In genomic region chr15:96283141-96283540, GRCm38 (mm10) we compare ENCODE assay signal across 8 mouse cellular contexts. TPM values are rescaled to one million over a fixed set of nuclear protein-coding genes. Genes with fewer than 3 reads are reported as not detected.
A peak's percentile ranks its signal among the peaks of the same experiment; 100 is the strongest.
DNase-seq lines count a peak whose midpoint lies in the region; ATAC-seq and TF ChIP-seq lines count a peak whose summit lies in the region.

No protein-coding gene starts in this region.

- peak overlapping the region; percentile 7; the same call in 1 of the 2 replicates for H3K4me3 ChIP-seq in neural tube, embryonic 11.5 days (ENCODE audit: low read depth, low read length)
- peak overlapping the region in 1 of 2 experiments; percentile 76; a peak in 1 of 4 replicates for H3K4me3 ChIP-seq in liver, embryonic 14.5 days (ENCODE audit: insufficient read depth in 1 of 2, low read depth in 2 of 2, low read length in 2 of 2)

- no peak for TF ChIP-seq CTCF in liver, embryonic 14.5 days (IDR thresholded peaks at IDR 0.05; ENCODE audit: low read depth)

- peak overlapping the region; percentile 73 for H3K4me2 ChIP-seq in neural tube, embryonic 11.5 days (ENCODE audit: low read depth)
- H3K4me2 ChIP-seq in liver, embryonic 14.5 days (ENCODE audit: low read depth), result peak overlapping the region; percentile 79

- TF ChIP-seq EP300 in liver, embryonic 14.5 days (IDR thresholded peaks at IDR 0.05; ENCODE audit: low read depth), result no peak

- H3K9me3 ChIP-seq in neural tube, embryonic 11.5 days (ENCODE audit: control insufficient read depth, low read length), result 0 out of 2 replicates have a peak, but pooled peaks cover 3% of the 10 kb centered on the region
- no peaks in the 10 kb centered on the region for H3K9me3 ChIP-seq in liver, embryonic 14.5 days (ENCODE audit: control insufficient read depth, low read length)

- no peak overlapping the region for H3K9ac ChIP-seq in neural tube, embryonic 11.5 days (ENCODE audit: low read length)
- 0 out of 2 replicates have a peak overlapping the region, but pooled peaks have one; percentile 19 for H3K9ac ChIP-seq in liver, embryonic 14.5 days (replicated peaks)

- no peak for ATAC-seq in neural tube, embryonic 11.5 days (ENCODE audit: insufficient read depth, low FRiP score, low TSS enrichment)
- no peak for ATAC-seq in liver, embryonic 14.5 days (ENCODE audit: insufficient read depth)
- ATAC-seq in megakaryocyte progenitor cell, adult 5-6 weeks (replicated peaks; ENCODE audit: poor library complexity), result no peak

- 76% methylated on average over 8 of the region's 8 CpGs for WGBS in neural tube, embryonic 11.5 days
- WGBS in liver, embryonic 14.5 days (ENCODE audit: insufficient replicate concordance), result 76% methylated on average over 8 of the region's 8 CpGs

- no peak overlapping the region for H3K27ac ChIP-seq in neural tube, embryonic 11.5 days (ENCODE audit: low read depth, low read length)
- no peak overlapping the region for H3K27ac ChIP-seq in liver, embryonic 14.5 days

- H3K27me3 ChIP-seq in neural tube, embryonic 11.5 days (ENCODE audit: control insufficient read depth, insufficient read depth, low read length), result no peaks in the 10 kb centered on the region
- no peaks in the 10 kb centered on the region for H3K27me3 ChIP-seq in liver, embryonic 14.5 days (ENCODE audit: control insufficient read depth, insufficient read depth, low read length)

- H3K4me1 ChIP-seq in neural tube, embryonic 11.5 days (ENCODE audit: control insufficient read depth, insufficient read depth, low read length), result peaks cover 3% of the 10 kb centered on the region; the same call in 1 of the 2 replicates
- H3K4me1 ChIP-seq in liver, embryonic 14.5 days (replicated peaks; ENCODE audit: control insufficient read depth in 2 of 2, insufficient read depth in 2 of 2, low read length in 1 of 2), result peaks cover 8 to 17% of the 10 kb centered on the region in 2 experiments; a peak in 3 of 4 replicates

- peak; percentile 31 to 56 for DNase-seq in cerebellum, postnatal 10 days
- no peak for DNase-seq in cerebellum, adult 9-11 months
- no peak for DNase-seq in neural tube, embryonic 11.5 days (ENCODE audit: low spot score)
- no peak for DNase-seq in neural tube, embryonic 10.5 days (ENCODE audit: extremely low spot score, low spot score)
- DNase-seq in liver, embryonic 14.5 days (ENCODE audit: low read depth in 3 of 3, low spot score in 3 of 3), result no peak
- DNase-seq in testis, postnatal 14 days (ENCODE audit: low spot score), result no peak
- no peak for DNase-seq in left cerebral cortex, adult 11 months (ENCODE audit: low spot score)

- peaks cover 8% of the 10 kb centered on the region; the same call in 1 of the 2 replicates for H3K36me3 ChIP-seq in neural tube, embryonic 11.5 days (ENCODE audit: control insufficient read depth, insufficient read depth, low read length)
- H3K36me3 ChIP-seq in liver, embryonic 14.5 days (replicated peaks; ENCODE audit: control insufficient read depth, insufficient read depth, low read depth), result peaks cover 13% of the 10 kb centered on the region

RNA-seq across cellular contexts. Expression of gene Arid2, which starts 4.2 kb away (rescaled TPM):
- polyA plus RNA-seq in neural tube, embryonic 11.5 days (2014; fragmentation: Nextera tagmentation; extraction: Ambion mirVana), result 40.1 and 40.3 TPM in 2 replicates
- polyA plus RNA-seq in liver, embryonic 14.5 days (2012; rRNA removed), result 7.9 and 8.5 TPM in 2 replicates
- 8.1 and 10.2 TPM in 2 replicates for polyA plus RNA-seq in liver, embryonic 14.5 days (2014; fragmentation: Nextera tagmentation; extraction: Ambion mirVana)
- 64.1 and 66.2 TPM in 2 replicates for total RNA-seq in megakaryocyte progenitor cell, adult 5-6 weeks (2015)
- total RNA-seq in megakaryocyte progenitor cell, adult 5-6 weeks (2017), result 35.7 and 36.1 TPM in 2 replicates

Comparison
In these comparisons a context has a peak if more than half of its experiments do, and no peak if none do; other contexts are left out.
1. DNase-seq: peak in cerebellum, postnatal 10 days (2 of 2); none in cerebellum, adult 9-11 months (single experiment), neural tube, embryonic 11.5 days (single experiment), neural tube, embryonic 10.5 days (single experiment), liver, embryonic 14.5 days (0 of 3), testis, postnatal 14 days (single experiment) and left cerebral cortex, adult 11 months (single experiment).